Comparison of ENCODE assay signal across 9 mouse cellular contexts in the genomic region with DNA sequence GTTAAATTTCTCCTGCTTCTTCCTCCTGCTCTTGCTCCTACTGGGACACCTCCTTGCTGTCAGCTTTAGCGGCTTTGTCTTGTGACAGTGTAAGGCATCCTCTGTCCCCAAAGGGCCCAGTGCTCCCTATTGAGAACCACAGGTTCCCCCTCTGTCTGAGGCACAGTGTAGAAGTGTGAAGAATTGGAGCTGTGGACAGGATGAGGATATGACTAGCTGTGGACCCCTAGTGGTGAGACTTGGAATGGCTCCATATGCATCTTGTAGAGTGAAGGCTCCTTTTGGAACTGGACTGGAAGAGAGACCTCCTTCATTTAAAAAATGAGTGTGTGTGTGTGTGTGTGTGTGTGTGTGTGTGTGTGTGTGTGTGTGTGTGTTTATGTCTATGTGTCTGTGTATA. TPM values are rescaled to one million over a fixed set of nuclear protein-coding genes. Genes with fewer than 3 reads are reported as not detected.
DNase-seq lines count a peak whose midpoint lies in the region; ATAC-seq and TF ChIP-seq lines count a peak whose summit lies in the region.
"Had no signal": no experiment of that assay in that cellular context is flagged by ENCODE, and none has a peak within 500 bp of the region (broad histone marks: within the 10 kb centered on the region; RNA-seq: fewer than 3 reads in every experiment).

No protein-coding gene starts in this region.

- WGBS in embryonic facial prominence, embryonic 11.5 days = 12% methylated on average over 1 of the region's 1 CpGs
- 11% methylated on average over 1 of the region's 1 CpGs for WGBS in heart, embryonic 12.5 days
- WGBS in large intestine, adult 2 months = 21% methylated on average over 1 of the region's 1 CpGs
- 0% methylated on average over 1 of the region's 1 CpGs for WGBS in liver, embryonic 16.5 days (ENCODE audit: insufficient replicate concordance)

- peaks cover 8% of the 10 kb centered on the region for H3K9me3 ChIP-seq in CH12.LX (replicated peaks; ENCODE audit: low read length)
- no peaks in the 10 kb centered on the region for H3K9me3 ChIP-seq in embryonic facial prominence, embryonic 11.5 days (replicated peaks; ENCODE audit: control insufficient read depth, low read length)
- H3K9me3 ChIP-seq in heart, embryonic 12.5 days (replicated peaks) = no peaks in the 10 kb centered on the region; the same call in 1 of the 2 replicates
- H3K9me3 ChIP-seq in liver, embryonic 16.5 days (replicated peaks; ENCODE audit: control insufficient read depth, low read length) = no peaks in the 10 kb centered on the region; the same call in 1 of the 2 replicates
- H3K9me3 ChIP-seq: limb, embryonic 12.5 days had no signal

- in situ Hi-C loops in CH12.LX (cut with MboI; ENCODE audit: low pct_ligation_motif_present, low pct_unique_long_range_greater_than_20kb, low sequenced_read_pairs) = no loop called here

- peaks cover 27 to 76% of the 10 kb centered on the region in 2 experiments for H3K4me1 ChIP-seq in CH12.LX (ENCODE audit: control insufficient read depth in 1 of 2, insufficient read depth in 2 of 2)
- H3K4me1 ChIP-seq in embryonic facial prominence, embryonic 11.5 days (ENCODE audit: control insufficient read depth, insufficient read depth, low read length) = no peaks in the 10 kb centered on the region
- peaks cover 10% of the 10 kb centered on the region for H3K4me1 ChIP-seq in heart, embryonic 12.5 days (replicated peaks)
- peaks cover 19% of the 10 kb centered on the region for H3K4me1 ChIP-seq in liver, embryonic 16.5 days (ENCODE audit: control insufficient read depth, low read depth, low read length)
- H3K4me1 ChIP-seq: limb, embryonic 12.5 days had no signal

- no peaks in the 10 kb centered on the region for H3K79me2 ChIP-seq in CH12.LX (replicated peaks; ENCODE audit: control insufficient read depth, extremely low read depth, insufficient read depth, poor library complexity, severe bottlenecking)

- H3K27ac ChIP-seq in CH12.LX (ENCODE audit: insufficient read depth, low read depth) = peak overlapping the region; percentile 95
- H3K27ac ChIP-seq in embryonic facial prominence, embryonic 11.5 days (replicated peaks; ENCODE audit: low read depth, low read length) = no peak overlapping the region
- no peak overlapping the region for H3K27ac ChIP-seq in heart, embryonic 12.5 days (ENCODE audit: poor library complexity, severe bottlenecking)
- H3K27ac ChIP-seq in liver, embryonic 16.5 days (ENCODE audit: low read length) = no peak overlapping the region; the same call in 1 of the 2 replicates
- H3K27ac ChIP-seq: limb, embryonic 12.5 days had no signal

- dilution Hi-C loops in CH12.LX (cut with MboI; ENCODE audit: extremely low pct_ligation_motif_present, extremely low pct_unique_long_range_greater_than_20kb, low sequenced_read_pairs) = no loop called here

- peak; percentile 66 for TF ChIP-seq EP300 in CH12.LX (IDR thresholded peaks at IDR 0.05; ENCODE audit: low read length)

- ATAC-seq in embryonic facial prominence, embryonic 11.5 days (replicated peaks; ENCODE audit: insufficient number of reproducible peaks, low FRiP score, low TSS enrichment, low read depth) = peak; percentile 74; the same call in 1 of the 2 replicates
- peak; percentile 65; the same call in 1 of the 2 replicates for ATAC-seq in heart, embryonic 12.5 days (ENCODE audit: insufficient number of reproducible peaks, low FRiP score)
- ATAC-seq in liver, embryonic 16.5 days (ENCODE audit: low read depth) = peak; percentile 63

- peak; percentile 99 for DNase-seq in CH12.LX (ENCODE audit: extremely low read depth)
- peak; percentile 62 for DNase-seq in adrenal gland, postnatal 25 days
- DNase-seq in embryonic facial prominence, embryonic 11.5 days (ENCODE audit: low spot score) = peak; percentile 93
- DNase-seq in large intestine, adult 2 months (ENCODE audit: low read depth, low spot score) = peak; percentile 42
- DNase-seq in ovary, adult 18-20 months (ENCODE audit: low spot score) = peak; percentile 24
- DNase-seq in thymus, adult 18-20 months = peak; percentile 3 to 29

- H3K4me3 ChIP-seq in CH12.LX (replicated peaks in 1 of 3; ENCODE audit: low read depth in 2 of 3, low read length in 2 of 3, poor library complexity in 1 of 3) = peak overlapping the region; percentile 43 to 50 (median 45)
- H3K4me3 ChIP-seq in embryonic facial prominence, embryonic 11.5 days (ENCODE audit: low read depth, low read length) = no peak overlapping the region
- no peak overlapping the region for H3K4me3 ChIP-seq in heart, embryonic 12.5 days
- H3K4me3 ChIP-seq in liver, embryonic 16.5 days (ENCODE audit: low read depth, low read length) = no peak overlapping the region
- H3K4me3 ChIP-seq: limb, embryonic 12.5 days had no signal

- TF ChIP-seq RAD21 in CH12.LX (IDR thresholded peaks at IDR 0.05; ENCODE audit: low read depth, low read length) = peak; percentile 97

- H3K4me2 ChIP-seq in CH12.LX (ENCODE audit: insufficient read depth, low read depth, poor library complexity, severe bottlenecking) = peak overlapping the region; percentile 52
- H3K4me2 ChIP-seq in embryonic facial prominence, embryonic 11.5 days (ENCODE audit: low read depth, low read length) = no peak overlapping the region
- no peak overlapping the region for H3K4me2 ChIP-seq in heart, embryonic 12.5 days
- no peak overlapping the region for H3K4me2 ChIP-seq in liver, embryonic 16.5 days (ENCODE audit: low read depth, low read length)
- H3K4me2 ChIP-seq: limb, embryonic 12.5 days had no signal

- peaks cover 0 to 22% of the 10 kb centered on the region in 2 experiments for H3K36me3 ChIP-seq in CH12.LX (replicated peaks in 1 of 2; ENCODE audit: control insufficient read depth in 1 of 2, insufficient read depth in 1 of 2, low read length in 1 of 2)
- H3K36me3 ChIP-seq in embryonic facial prominence, embryonic 11.5 days (replicated peaks; ENCODE audit: control insufficient read depth, insufficient read depth, low read depth, low read length) = no peaks in the 10 kb centered on the region
- H3K36me3 ChIP-seq in heart, embryonic 12.5 days = no peaks in the 10 kb centered on the region
- no peaks in the 10 kb centered on the region for H3K36me3 ChIP-seq in liver, embryonic 16.5 days (ENCODE audit: control insufficient read depth, insufficient read depth)
- H3K36me3 ChIP-seq: limb, embryonic 12.5 days had no signal

- H3K27me3 ChIP-seq in CH12.LX (replicated peaks) = no peaks in the 10 kb centered on the region
- no peaks in the 10 kb centered on the region for H3K27me3 ChIP-seq in embryonic facial prominence, embryonic 11.5 days (ENCODE audit: control insufficient read depth, insufficient read depth, low read length)
- H3K27me3 ChIP-seq in heart, embryonic 12.5 days (replicated peaks) = peaks cover 3% of the 10 kb centered on the region
- no peaks in the 10 kb centered on the region for H3K27me3 ChIP-seq in liver, embryonic 16.5 days (ENCODE audit: control insufficient read depth, insufficient read depth, low read depth, low read length)
- H3K27me3 ChIP-seq: limb, embryonic 12.5 days had no signal

- TF ChIP-seq CTCF in CH12.LX (conservative IDR thresholded peaks at IDR 0.05 in 1 of 2, IDR thresholded peaks at IDR 0.05 in 1 of 2; ENCODE audit: low read depth in 2 of 2, low read length in 2 of 2) = peak; percentile 94 to 99

- peak; percentile 40 for TF ChIP-seq POLR2A in CH12.LX (IDR thresholded peaks at IDR 0.05; ENCODE audit: low read depth, low read length)

- peak overlapping the region; percentile 32 for H3K9ac ChIP-seq in CH12.LX (ENCODE audit: insufficient read depth, low read depth)
- H3K9ac ChIP-seq in embryonic facial prominence, embryonic 11.5 days (replicated peaks; ENCODE audit: low read length) = no peak overlapping the region
- H3K9ac ChIP-seq in heart, embryonic 12.5 days = no peak overlapping the region
- no peak overlapping the region for H3K9ac ChIP-seq in liver, embryonic 16.5 days (ENCODE audit: low read depth, low read length)
- H3K9ac ChIP-seq: limb, embryonic 12.5 days had no signal

TF ChIP-seq in CH12.LX, 34 proteins besides CTCF, POLR2A, EP300 and RAD21 (continues in another document):
- peak; percentile 92 for TF ChIP-seq SIN3A (IDR thresholded peaks at IDR 0.05; ENCODE audit: low read length)
- peak; percentile 53; the same call in 1 of the 2 replicates for TF ChIP-seq MAFK (IDR thresholded peaks at IDR 0.05; ENCODE audit: insufficient replicate concordance, low read length)
- peak; percentile 72; the same call in 1 of the 2 replicates for TF ChIP-seq ZNF384 (IDR thresholded peaks at IDR 0.05; ENCODE audit: low read depth, low read length)
- peak; percentile 99 for TF ChIP-seq SMC3 (IDR thresholded peaks at IDR 0.05; ENCODE audit: low read depth, low read length)
- peak; percentile 94 for TF ChIP-seq ZC3H11A (IDR thresholded peaks at IDR 0.05; ENCODE audit: low read depth, low read length)
- TF ChIP-seq MEF2A (IDR thresholded peaks at IDR 0.05; ENCODE audit: borderline replicate concordance, low read depth, low read length) = peak; percentile 83; the same call in 1 of the 2 replicates
- peak; percentile 72; the same call in 1 of the 2 replicates for TF ChIP-seq E2F4 (IDR thresholded peaks at IDR 0.05; ENCODE audit: insufficient replicate concordance, low read depth, low read length)
- no peak; the same call in 1 of the 2 replicates for TF ChIP-seq ZKSCAN1 (IDR thresholded peaks at IDR 0.05; ENCODE audit: borderline replicate concordance, low read depth, low read length)
- no peak for TF ChIP-seq CHD1 (IDR thresholded peaks at IDR 0.05; ENCODE audit: low read depth, low read length)
- TF ChIP-seq NELFE (IDR thresholded peaks at IDR 0.05; ENCODE audit: low read depth, low read length) = peak; percentile 72

RNA-seq across cellular contexts. Expression of gene Il13, which starts 6.6 kb away (rescaled TPM):
- 1.8 and 2.8 TPM in 2 replicates for total RNA-seq in CH12.LX (2012; rRNA removed)
- 3.4 and 4.8 TPM in 2 replicates for total RNA-seq in CH12.LX (2014; rRNA removed)
- 2.8 and 3.6 TPM in 2 replicates for polyA plus RNA-seq in CH12.LX (2012; ENCODE audit: insufficient read length, low read depth)
- not detected in 2 replicates for total RNA-seq in adrenal gland, postnatal 25 days (2021)
- polyA plus RNA-seq in embryonic facial prominence, embryonic 11.5 days (2014; fragmentation: Nextera tagmentation; extraction: Ambion mirVana) = not detected in 2 replicates
- polyA plus RNA-seq in heart, embryonic 12.5 days (2016; fragmentation: Nextera tagmentation; extraction: Ambion mirVana) = not detected in 2 replicates
- 0.09 TPM in 1 of 2 replicates, not detected in the other for polyA plus RNA-seq in large intestine, adult 2 months (2012; rRNA removed)
- not detected in 2 replicates for polyA plus RNA-seq in liver, embryonic 16.5 days (2015; fragmentation: Nextera tagmentation; extraction: Ambion mirVana)
- polyA plus RNA-seq: limb, embryonic 12.5 days had no signal

RNA-seq across cellular contexts. Expression of gene Il4, which starts 9.4 kb away (rescaled TPM):
- total RNA-seq in CH12.LX (2012; rRNA removed) (26.3 and 35.6 TPM in 2 replicates), CH12.LX (2014; rRNA removed) (75.5 and 83.1 TPM in 2 replicates)
- 19.5 and 24.5 TPM in 2 replicates for polyA plus RNA-seq in CH12.LX (2012; ENCODE audit: insufficient read length, low read depth)
- total RNA-seq in adrenal gland, postnatal 25 days (2021) = not detected in 2 replicates
- polyA plus RNA-seq in embryonic facial prominence, embryonic 11.5 days (2014; fragmentation: Nextera tagmentation; extraction: Ambion mirVana) = 2.2 and 2.8 TPM in 2 replicates
- polyA plus RNA-seq in heart, embryonic 12.5 days (2016; fragmentation: Nextera tagmentation; extraction: Ambion mirVana) = 0.83 TPM in 1 of 2 replicates, not detected in the other
- polyA plus RNA-seq in large intestine, adult 2 months (2012; rRNA removed) = not detected in 2 replicates
- 0.20 and 0.27 TPM in 2 replicates for polyA plus RNA-seq in liver, embryonic 16.5 days (2015; fragmentation: Nextera tagmentation; extraction: Ambion mirVana)

Comparison
In these comparisons a context has a peak if more than half of its experiments do, and no peak if none do; other contexts are left out.
1. DNase-seq: peak in every context shown above with its lines; median percentile 99 in CH12.LX; 93 in embryonic facial prominence, embryonic 11.5 days; 62 in adrenal gland, postnatal 25 days; 42 in large intestine, adult 2 months; 24 in ovary, adult 18-20 months; 16 in thymus, adult 18-20 months.
2. H3K4me3 ChIP-seq: peak in CH12.LX (3 of 3); none in embryonic facial prominence, embryonic 11.5 days (single experiment), heart, embryonic 12.5 days (single experiment) and liver, embryonic 16.5 days (single experiment).
3. Peak in every context shown above with its lines, with median percentiles within 50 percentile points of each other: ATAC-seq.